Mouse (Mus musculus) lung, postnatal 0 days (tissue): ENCODE results near the gene Traf5. TPM values are rescaled to one million over a fixed set of nuclear protein-coding genes. Genes with fewer than 3 reads are reported as not detected.

Experiments used
- ATAC-seq: fragments of 200-750 bp; cut with Nextera tagmentation; 2 replicates; pipeline ENCODE4 v1.8.0; 2017; ENCODE audit warnings: moderate library complexity
- DNase-seq: peaks from one replicate; pipeline ENCODE4 v3.0.0-alpha.2; 2016; ENCODE audit warnings: low spot score
- H3K27ac ChIP-seq: fragments of 300-500 bp; sonication (generic); 2 replicates; pipeline ENCODE4 v1.5.1; 2014; ENCODE audit warnings: antibody characterized with exemption, mild to moderate bottlenecking, low read length, mixed read lengths
- H3K27me3 ChIP-seq: fragments of 300-500 bp; sonication (generic); replicated peaks from 2 replicates; pipeline ENCODE4 v1.6.1; 2014; ENCODE audit warnings: low read length, mixed read lengths; ENCODE audit not compliant: insufficient read depth
- H3K36me3 ChIP-seq: fragments of 300-500 bp; sonication (generic); 2 replicates; pipeline ENCODE4 v1.6.1; 2014; ENCODE audit warnings: low read length, mixed read lengths; ENCODE audit not compliant: insufficient read depth
- H3K4me1 ChIP-seq: fragments of 300-500 bp; sonication (generic); 2 replicates; pipeline ENCODE4 v1.6.1; 2014; ENCODE audit warnings: antibody characterized with exemption, low read depth, low read length, mixed read lengths; ENCODE audit not compliant: insufficient read depth
- H3K4me2 ChIP-seq: fragments of 300-500 bp; sonication (generic); replicated peaks from 2 replicates; pipeline ENCODE4 v1.6.1; 2014; ENCODE audit warnings: low read depth, mild to moderate bottlenecking, low read length, moderate library complexity, mixed read lengths
- H3K4me3 ChIP-seq: fragments of 300-500 bp; sonication (generic); 2 replicates; pipeline ENCODE4 v1.5.1; 2014; ENCODE audit warnings: low read depth, low read length
- H3K9ac ChIP-seq: fragments of 300-500 bp; sonication (generic); replicated peaks from 2 replicates; pipeline ENCODE4 v1.6.1; 2014; ENCODE audit warnings: low read depth, mild to moderate bottlenecking
- H3K9me3 ChIP-seq: fragments of 300-500 bp; sonication (generic); 2 replicates; pipeline ENCODE4 v1.6.1; 2016; ENCODE audit warnings: low read length, mixed read lengths
- CTCF ChIP-seq: IDR thresholded peaks from 2 replicates; pipeline ENCODE4 v1.5.1; 2016; ENCODE audit warnings: antibody characterized with exemption, mild to moderate bottlenecking
- EP300 ChIP-seq: IDR thresholded peaks from 2 replicates; pipeline ENCODE4 v1.6.1; 2016; ENCODE audit warnings: antibody characterized with exemption, mild to moderate bottlenecking, control low read depth
- WGBS: fragments of 180-500 bp; shearing (Covaris S2); extraction: QIAGEN DNeasy Blood & Tissue Kit; methylation state at CpG from one replicate; pipeline ENCODE4 v1.1.7; 2014; 5-methylcytosine and 5-hydroxymethylcytosine counted together
- polyA plus RNA-seq: library from polyadenylated mRNA; unstranded; fragments of >200 nt; fragmentation: Nextera tagmentation; extraction: Ambion mirVana; gene quantifications from 2 replicates; pipeline ENCODE4 v1.2.1, GENCODE M21; 2015

Gene Traf5
- polyA plus RNA-seq, 1 experiment from 2014 or later, result 27.1 TPM

- H3K9me3 ChIP-seq, result no peaks in the 10 kb centered on the region
- no peak for DNase-seq
- H3K27ac ChIP-seq, result no peak overlapping the region
- H3K4me1 ChIP-seq, result no peaks in the 10 kb centered on the region
- no peak overlapping the region for H3K4me3 ChIP-seq
- no peak overlapping the region for H3K4me2 ChIP-seq
- no peaks in the 10 kb centered on the region for H3K27me3 ChIP-seq
- WGBS, result 88% methylated on average over 4 of the region's 4 CpGs
- no peak for ATAC-seq
- TF ChIP-seq EP300, result no peak
- no peak for TF ChIP-seq CTCF
- H3K9ac ChIP-seq, result no peak overlapping the region
- H3K36me3 ChIP-seq, result 0 out of 2 replicates have a peak, but pooled peaks cover 5% of the 10 kb centered on the region
Measured at GRCm38 (mm10) chr1:192105902-192106389, 13.6 kb upstream of the Traf5 start.

GRCm38 (mm10) chr1:192104021-192104420 lies 11.7 kb upstream of the Traf5 start:
- Histone ChIP-seq H3K27ac (no peak overlapping the region), H3K36me3 (peaks cover 10% of the 10 kb centered on the region; the same call in 1 of the 2 replicates), H3K4me3 (no peak overlapping the region), H3K9me3 (no peaks in the 10 kb centered on the region), H3K4me2 (no peak overlapping the region), H3K27me3 (no peaks in the 10 kb centered on the region), H3K9ac (no peak overlapping the region), H3K4me1 (no peaks in the 10 kb centered on the region)
- no peak for TF ChIP-seq CTCF
- no peak for TF ChIP-seq EP300
- DNase-seq, result no peak
- WGBS, result 97% methylated on average over 9 of the region's 9 CpGs
- ATAC-seq, result no peak

GRCm38 (mm10) chr1:192103176-192103575 lies 10.8 kb upstream of the Traf5 start:
- no peak for DNase-seq
- Histone ChIP-seq H3K4me1 (no peaks in the 10 kb centered on the region), H3K4me2 (no peak overlapping the region), H3K4me3 (no peak overlapping the region), H3K9ac (no peak overlapping the region), H3K27me3 (no peaks in the 10 kb centered on the region), H3K9me3 (no peaks in the 10 kb centered on the region), H3K36me3 (peaks cover 10% of the 10 kb centered on the region; the same call in 1 of the 2 replicates), H3K27ac (no peak overlapping the region)
- no peak for TF ChIP-seq EP300
- no peak for TF ChIP-seq CTCF
- WGBS, result 79% methylated on average over 6 of the region's 6 CpGs
- ATAC-seq, result no peak

GRCm38 (mm10) chr1:192101359-192101758 lies 9.0 kb upstream of the Traf5 start:
- ATAC-seq (no peak), DNase-seq (no peak)
- no peak overlapping the region for H3K4me3 ChIP-seq
- H3K27me3 ChIP-seq, result no peaks in the 10 kb centered on the region
- no peaks in the 10 kb centered on the region for H3K4me1 ChIP-seq
- H3K4me2 ChIP-seq, result no peak overlapping the region
- 74% methylated on average over 8 of the region's 8 CpGs for WGBS
- no peak overlapping the region for H3K9ac ChIP-seq
- peaks cover 10% of the 10 kb centered on the region; the same call in 1 of the 2 replicates for H3K36me3 ChIP-seq
- H3K27ac ChIP-seq, result no peak overlapping the region
- TF ChIP-seq EP300, result no peak
- no peak for TF ChIP-seq CTCF
- H3K9me3 ChIP-seq, result no peaks in the 10 kb centered on the region

- Histone ChIP-seq H3K27ac (no peak overlapping the region), H3K9ac (no peak overlapping the region), H3K4me1 (no peaks in the 10 kb centered on the region), H3K36me3 (peaks cover 10% of the 10 kb centered on the region; the same call in 1 of the 2 replicates), H3K27me3 (no peaks in the 10 kb centered on the region), H3K9me3 (no peaks in the 10 kb centered on the region), H3K4me3 (no peak overlapping the region), H3K4me2 (no peak overlapping the region)
- no peak for DNase-seq
- TF ChIP-seq EP300 (no peak), CTCF (no peak)
- 87% methylated on average over 11 of the region's 11 CpGs for WGBS
- ATAC-seq, result no peak
Measured at GRCm38 (mm10) chr1:192100742-192101141, 8.4 kb upstream of the Traf5 start.

- WGBS, result 86% methylated on average over 5 of the region's 5 CpGs
- Histone ChIP-seq H3K36me3 (peaks cover 3% of the 10 kb centered on the region; the same call in 1 of the 2 replicates), H3K4me2 (no peak overlapping the region), H3K9ac (no peak overlapping the region), H3K4me3 (no peak overlapping the region), H3K9me3 (no peaks in the 10 kb centered on the region), H3K4me1 (peaks cover 5% of the 10 kb centered on the region; the same call in 1 of the 2 replicates), H3K27ac (no peak overlapping the region), H3K27me3 (no peaks in the 10 kb centered on the region)
- no peak for DNase-seq
- no peak for ATAC-seq
- TF ChIP-seq EP300, result no peak
- no peak for TF ChIP-seq CTCF
Measured at GRCm38 (mm10) chr1:192095626-192096025, 3.3 kb upstream of the Traf5 start.
